Mouse (Mus musculus) testis, adult 2 months (tissue): Measurements from ENCODE around the gene Chil6. TPM values are rescaled to one million over a fixed set of nuclear protein-coding genes. Genes with fewer than 3 reads are reported as not detected.
A peak's percentile ranks its signal among the peaks of the same experiment; 100 is the strongest.

Experiments used
- H3K27ac ChIP-seq: fragments of 200-500 bp; 2 replicates; pipeline ENCODE4 v1.5.1; 2012; ENCODE audit warnings: low read depth, low read length; ENCODE audit not compliant: control insufficient read depth, insufficient read depth
- H3K27me3 ChIP-seq: fragments of 200-500 bp; 2 replicates; pipeline ENCODE4 v1.6.1; 2012; ENCODE audit warnings: mild to moderate bottlenecking, low read length, moderate library complexity; ENCODE audit not compliant: control insufficient read depth, insufficient read depth
- H3K36me3 ChIP-seq: fragments of 200-500 bp; 2 replicates; pipeline ENCODE4 v1.6.1; 2012; ENCODE audit warnings: mild to moderate bottlenecking, low read length; ENCODE audit not compliant: control insufficient read depth, insufficient read depth
- H3K4me1 ChIP-seq: fragments of 200-500 bp; 2 replicates; pipeline ENCODE4 v1.6.1; 2012; ENCODE audit warnings: low read length; ENCODE audit not compliant: control insufficient read depth, insufficient read depth
- H3K4me3 ChIP-seq: fragments of 200-500 bp; 2 replicates; pipeline ENCODE4 v1.5.1; 2012; ENCODE audit warnings: low read depth, mild to moderate bottlenecking, low read length, moderate library complexity, mixed read lengths; ENCODE audit not compliant: control insufficient read depth
- CTCF ChIP-seq: fragments of 200-500 bp; IDR thresholded peaks from 2 replicates; pipeline ENCODE4 v1.5.1; 2012; ENCODE audit warnings: low read depth, mild to moderate bottlenecking, inconsistent platforms, low read length, moderate library complexity; ENCODE audit not compliant: control insufficient read depth, insufficient read depth, insufficient replicate concordance
- POLR2A ChIP-seq: fragments of 200-500 bp; IDR thresholded peaks from 2 replicates; pipeline ENCODE4 v1.6.1; 2012; ENCODE audit warnings: low read depth, mild to moderate bottlenecking, inconsistent platforms, low read length, moderate library complexity; ENCODE audit not compliant: control insufficient read depth
- polyA plus RNA-seq: library from polyadenylated mRNA; depleted of rRNA; stranded (reverse); fragments of >200 nt; gene quantifications from 2 replicates; pipeline ENCODE4 v1.2.3, GENCODE M21; 2012; rRNA removed

The Chil6 gene
- polyA plus RNA-seq, result not detected in 2 replicates

DNA sequence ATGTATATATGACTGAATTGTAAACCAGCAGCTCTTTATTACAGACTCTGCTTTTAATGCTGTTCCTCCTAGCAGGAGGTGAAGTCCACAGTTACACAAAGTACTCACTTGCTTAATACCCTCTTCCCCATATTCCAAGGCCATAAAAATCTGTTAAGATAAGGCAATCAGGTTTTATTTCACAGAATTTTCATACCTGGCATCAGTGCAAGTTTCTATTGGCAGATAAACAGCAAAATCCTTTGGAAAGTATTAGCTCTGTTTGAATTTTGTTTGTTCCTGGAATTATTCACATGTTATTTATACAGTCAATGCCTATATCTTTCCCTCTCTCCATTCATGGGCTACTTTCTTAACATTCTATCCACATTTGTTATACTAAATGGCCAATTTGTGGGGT, at the start of gene Chil6:
TSS of gene Chil6 (minus strand) at position 101 of the 400 bp plus-strand sequence.
- Histone ChIP-seq H3K4me3 (no peak within 1 kb of the TSS), H3K4me1 (no peaks in the 10 kb centered on the region), H3K27me3 (no peaks in the 10 kb centered on the region), H3K27ac (no peak within 1 kb of the TSS), H3K36me3 (no peaks in the 10 kb centered on the region)
- no peak for TF ChIP-seq POLR2A
- no peak for TF ChIP-seq CTCF

- Histone ChIP-seq H3K4me3 (no peak overlapping the region), H3K27me3 (no peaks in the 10 kb centered on the region), H3K27ac (no peak overlapping the region), H3K4me1 (no peaks in the 10 kb centered on the region), H3K36me3 (no peaks in the 10 kb centered on the region)
- TF ChIP-seq CTCF (no peak), POLR2A (no peak)
Measured at GRCm38 (mm10) chr3:106452616-106453015, 46.6 kb upstream of the Chil6 start.

- Histone ChIP-seq H3K36me3 (no peaks in the 10 kb centered on the region), H3K27ac (no peak overlapping the region), H3K4me3 (no peak overlapping the region), H3K4me1 (no peaks in the 10 kb centered on the region), H3K27me3 (no peaks in the 10 kb centered on the region)
- TF ChIP-seq POLR2A (no peak), CTCF (no peak)
Measured at GRCm38 (mm10) chr3:106449567-106449966, 43.6 kb upstream of the Chil6 start.

GRCm38 (mm10) chr3:106448995-106449394, 43.0 kb upstream of the Chil6 start:
- Histone ChIP-seq H3K4me1 (no peaks in the 10 kb centered on the region), H3K27ac (no peak overlapping the region), H3K4me3 (no peak overlapping the region), H3K36me3 (no peaks in the 10 kb centered on the region), H3K27me3 (no peaks in the 10 kb centered on the region)
- TF ChIP-seq CTCF (no peak), POLR2A (no peak)

DNA sequence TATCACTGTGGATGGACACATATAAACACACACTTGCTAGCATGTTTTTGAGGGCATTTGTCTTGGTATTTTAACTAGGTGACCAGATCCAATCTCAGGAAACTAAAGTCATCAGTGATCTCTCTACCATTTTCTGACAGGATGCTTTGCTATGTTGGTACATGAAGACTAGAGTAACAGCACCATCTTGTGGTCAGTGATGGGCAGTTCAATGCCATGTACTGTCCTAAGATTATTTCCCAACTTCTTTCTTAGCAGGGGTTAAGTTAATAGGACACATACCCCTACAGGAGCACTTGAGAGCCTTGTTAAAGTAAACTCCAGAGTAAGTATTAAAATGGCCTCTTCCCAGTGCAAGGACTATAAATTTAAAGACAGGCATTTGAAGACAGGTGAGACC, 42.6 kb upstream of the Chil6 start:
- Histone ChIP-seq H3K4me1 (no peaks in the 10 kb centered on the region), H3K36me3 (no peaks in the 10 kb centered on the region), H3K4me3 (no peak overlapping the region), H3K27me3 (no peaks in the 10 kb centered on the region), H3K27ac (no peak overlapping the region)
- peak; percentile 12; the same call in 1 of the 2 replicates for TF ChIP-seq CTCF
- no peak for TF ChIP-seq POLR2A

Other genes with a start within 250 kb of the Chil6 start
- 1.6 and 3.3 TPM in 2 replicates for gene Chil3, start 238.6 kb downstream of the Chil6 start, polyA plus RNA-seq
- not detected in 2 replicates for gene Chil4, start 186.7 kb downstream of the Chil6 start, polyA plus RNA-seq
- gene Dennd2d, start 76.2 kb upstream of the Chil6 start, polyA plus RNA-seq, result 0.17 and 0.31 TPM in 2 replicates
- 3.7 and 6.3 TPM in 2 replicates for gene Dram2, start 141.6 kb upstream of the Chil6 start, polyA plus RNA-seq
- gene Cept1, start 141.6 kb upstream of the Chil6 start, polyA plus RNA-seq, result 2.1 and 3.1 TPM in 2 replicates